Mouse (Mus musculus) cortical plate, adult 2 months (tissue): Measurements from ENCODE around the gene Sec14l5. TPM values are rescaled to one million over a fixed set of nuclear protein-coding genes. Genes with fewer than 3 reads are reported as not detected.
"Not testable (repeated sequence)": the region's sequence is repeated elsewhere in the genome, so short reads cannot be mapped to it uniquely, and the experiment has no call there.

ENCODE experiments used
- H3K27ac ChIP-seq: fragments of 200-500 bp; 2 replicates; pipeline ENCODE4 v1.5.1; 2012; ENCODE audit warnings: low read length, control low read depth, inconsistent platforms; ENCODE audit not compliant: insufficient read depth
- H3K4me1 ChIP-seq: fragments of 200-500 bp; 2 replicates; pipeline ENCODE4 v1.6.1; 2011; ENCODE audit warnings: low read length; ENCODE audit not compliant: control insufficient read depth, insufficient read depth
- H3K4me3 ChIP-seq: fragments of 200-500 bp; 2 replicates; pipeline ENCODE4 v1.5.1; 2011; ENCODE audit warnings: mild to moderate bottlenecking, low read length, control low read depth; ENCODE audit not compliant: insufficient read depth
- CTCF ChIP-seq: fragments of 200-500 bp; IDR thresholded peaks from 2 replicates; pipeline ENCODE4 v1.5.1; 2011; ENCODE audit warnings: mild to moderate bottlenecking, control low read depth, low read length; ENCODE audit not compliant: insufficient read depth; ENCODE audit errors: extremely low read depth
- POLR2A ChIP-seq: fragments of 200-500 bp; IDR thresholded peaks from 2 replicates; pipeline ENCODE4 v1.6.1; 2011; ENCODE audit warnings: mild to moderate bottlenecking, low read length, control low read depth; ENCODE audit not compliant: insufficient read depth; ENCODE audit errors: extremely low read depth
- polyA plus RNA-seq: library from polyadenylated mRNA; depleted of rRNA; stranded (reverse); fragments of >200 nt; gene quantifications from 2 replicates; pipeline ENCODE4 v1.2.3, GENCODE M21; 2012

Sec14l5 gene
- polyA plus RNA-seq, 1 experiment, result 15.4 TPM

- Histone ChIP-seq H3K4me1 (no peaks in the 10 kb centered on the region; the same call in 1 of the 2 replicates), H3K27ac (no peak overlapping the region), H3K4me3 (no peak overlapping the region)
- TF ChIP-seq POLR2A (no peak), CTCF (no peak)
Observed at GRCm38 (mm10) chr16:5205431-5205970, 58.6 kb downstream of the Sec14l5 start.

GRCm38 (mm10) chr16:5206051-5206450 lies 59.1 kb downstream of the Sec14l5 start:
- Histone ChIP-seq H3K4me1 (no peaks in the 10 kb centered on the region; the same call in 1 of the 2 replicates), H3K27ac (no peak overlapping the region), H3K4me3 (no peak overlapping the region)
- no peak for TF ChIP-seq CTCF
- TF ChIP-seq POLR2A, result no peak

GRCm38 (mm10) chr16:5210365-5210764 lies 63.5 kb downstream of the Sec14l5 start:
- H3K4me3 ChIP-seq, result no peak overlapping the region
- 0 out of 2 replicates have a peak, but pooled peaks cover 2% of the 10 kb centered on the region for H3K4me1 ChIP-seq
- TF ChIP-seq CTCF, result no peak
- no peak for TF ChIP-seq POLR2A
- no peak overlapping the region for H3K27ac ChIP-seq

GRCm38 (mm10) chr16:5212150-5212549 lies 65.2 kb downstream of the Sec14l5 start:
- Histone ChIP-seq H3K4me1 (0 out of 2 replicates have a peak, but pooled peaks cover 2% of the 10 kb centered on the region), H3K27ac (no peak overlapping the region), H3K4me3 (no peak overlapping the region)
- TF ChIP-seq POLR2A, result no peak

- Histone ChIP-seq H3K4me1 (0 out of 2 replicates have a peak, but pooled peaks cover 2% of the 10 kb centered on the region), H3K4me3 (no peak overlapping the region), H3K27ac (no peak overlapping the region)
- TF ChIP-seq POLR2A, result no peak
- no peak for TF ChIP-seq CTCF
Observed at GRCm38 (mm10) chr16:5214126-5214525, 67.2 kb downstream of the Sec14l5 start.

- no peak for TF ChIP-seq POLR2A
- no peak for TF ChIP-seq CTCF
- no peak overlapping the region for H3K4me3 ChIP-seq
- H3K4me1 ChIP-seq, result 0 out of 2 replicates have a peak, but pooled peaks cover 2% of the 10 kb centered on the region
- no peak overlapping the region for H3K27ac ChIP-seq
Observed at GRCm38 (mm10) chr16:5216686-5217085, 69.8 kb downstream of the Sec14l5 start.

- no peak overlapping the region for H3K27ac ChIP-seq
- H3K4me3 ChIP-seq, result no peak overlapping the region
- TF ChIP-seq POLR2A, result no peak
- 0 out of 2 replicates have a peak, but pooled peaks cover 2% of the 10 kb centered on the region for H3K4me1 ChIP-seq
Observed at GRCm38 (mm10) chr16:5217341-5218133, 70.6 kb downstream of the Sec14l5 start.

GRCm38 (mm10) chr16:5221403-5221802 lies 74.5 kb downstream of the Sec14l5 start:
- Histone ChIP-seq H3K4me3 (no peak overlapping the region), H3K4me1 (no peaks in the 10 kb centered on the region), H3K27ac (no peak overlapping the region)
- no peak for TF ChIP-seq CTCF
- TF ChIP-seq POLR2A, result no peak

- TF ChIP-seq CTCF, result no peak
- no peak for TF ChIP-seq POLR2A
- Histone ChIP-seq H3K27ac (peak within 1 kb of the TSS; percentile 24; the same call in 1 of the 2 replicates), H3K4me3 (no peak within 1 kb of the TSS), H3K4me1 (no peaks in the 10 kb centered on the region)
Observed at GRCm38 (mm10) chr16:5222140-5222539, 75.2 kb downstream of the Sec14l5 start, which contains the start of gene AU021092. Gene AU021092 (minus strand): TSS chr16:5222299.

GRCm38 (mm10) chr16:5226534-5226933 lies 79.6 kb downstream of the Sec14l5 start:
- H3K4me1 ChIP-seq, H3K4me3 ChIP-seq, H3K27ac ChIP-seq: not testable (repeated sequence)

GRCm38 (mm10) chr16:5227501-5227900 lies 80.6 kb downstream of the Sec14l5 start:
- H3K4me1 ChIP-seq, H3K4me3 ChIP-seq, H3K27ac ChIP-seq: not testable (repeated sequence)

GRCm38 (mm10) chr16:5228103-5228502 lies 81.2 kb downstream of the Sec14l5 start:
- H3K27ac ChIP-seq, H3K4me3 ChIP-seq: not testable (repeated sequence)

More at GRCm38 (mm10) chr16:5228103-5228502, 81.2 kb downstream of the Sec14l5 start:
- H3K4me1 ChIP-seq, result not testable (repeated sequence)
